Mouse (Mus musculus) right cerebral cortex, postnatal 14 days (tissue): ENCODE data around the gene Gm20388.

Source experiments
- DNase-seq: peaks from one replicate; pipeline ENCODE4 v3.0.0; 2022

The Gm20388 gene

GRCm38 (mm10) chr8:121973906-121974305 lies 2063.3 kb downstream of the Gm20388 start:
- no peak for DNase-seq

GRCm38 (mm10) chr8:121977819-121978590 lies 2067.4 kb downstream of the Gm20388 start:
- DNase-seq: no peak

GRCm38 (mm10) chr8:121978670-121979069 lies 2068.0 kb downstream of the Gm20388 start:
- no peak for DNase-seq

- DNase-seq: no peak
Measured at GRCm38 (mm10) chr8:121980792-121981519, 2070.3 kb downstream of the Gm20388 start.

- DNase-seq: no peak
Measured at GRCm38 (mm10) chr8:121981520-121981895, 2070.9 kb downstream of the Gm20388 start.

- DNase-seq: no peak
Measured at GRCm38 (mm10) chr8:121985673-121986072, 2075.0 kb downstream of the Gm20388 start.

- DNase-seq: no peak
Measured at GRCm38 (mm10) chr8:121987892-121988291, 2077.3 kb downstream of the Gm20388 start.

GRCm38 (mm10) chr8:121990506-121991255 lies 2080.0 kb downstream of the Gm20388 start:
- no peak for DNase-seq

- no peak for DNase-seq
Measured at GRCm38 (mm10) chr8:121991611-121992010, 2081.0 kb downstream of the Gm20388 start.

GRCm38 (mm10) chr8:121992911-121993310 lies 2082.3 kb downstream of the Gm20388 start:
- DNase-seq: no peak

GRCm38 (mm10) chr8:121995112-121995511 lies 2084.5 kb downstream of the Gm20388 start:
- no peak for DNase-seq

- no peak for DNase-seq
Measured at GRCm38 (mm10) chr8:121995895-121996294, 2085.3 kb downstream of the Gm20388 start.

GRCm38 (mm10) chr8:121998631-121999030 lies 2088.0 kb downstream of the Gm20388 start:
- no peak for DNase-seq

- DNase-seq: no peak
Measured at GRCm38 (mm10) chr8:121999211-121999610, 2088.6 kb downstream of the Gm20388 start.

- DNase-seq: no peak
Measured at GRCm38 (mm10) chr8:122001339-122002115, 2090.9 kb downstream of the Gm20388 start.

- DNase-seq: no peak
Measured at GRCm38 (mm10) chr8:122003646-122004045, 2093.0 kb downstream of the Gm20388 start.

- no peak for DNase-seq
Measured at GRCm38 (mm10) chr8:122004131-122004530, 2093.5 kb downstream of the Gm20388 start.

GRCm38 (mm10) chr8:122005422-122006204 lies 2095.0 kb downstream of the Gm20388 start:
- no peak for DNase-seq

- DNase-seq: peak; percentile 39
Measured at GRCm38 (mm10) chr8:122006688-122007484, 2096.2 kb downstream of the Gm20388 start.

- DNase-seq: no peak
Measured at GRCm38 (mm10) chr8:122008395-122008794, 2097.8 kb downstream of the Gm20388 start.

GRCm38 (mm10) chr8:122010638-122011037 lies 2100.0 kb downstream of the Gm20388 start:
- no peak for DNase-seq
